Mouse (Mus musculus) v-Abl transformed pro-B cells (cell line): ENCODE results near the gene Dnase1l2.
"Not testable (repeated sequence)": the region's sequence is repeated elsewhere in the genome, so short reads cannot be mapped to it uniquely, and the experiment has no call there.

Source experiments
- in situ Hi-C, 2 experiments: fragments of 400-800 bp; cut with MboI; formaldehyde crosslinking; loops; one replicate each; pipeline ENCODE4 v1.15.1; 2025; ENCODE audit not compliant: unreplicated experiment in 2 of 2

Dnase1l2 gene

DNA sequence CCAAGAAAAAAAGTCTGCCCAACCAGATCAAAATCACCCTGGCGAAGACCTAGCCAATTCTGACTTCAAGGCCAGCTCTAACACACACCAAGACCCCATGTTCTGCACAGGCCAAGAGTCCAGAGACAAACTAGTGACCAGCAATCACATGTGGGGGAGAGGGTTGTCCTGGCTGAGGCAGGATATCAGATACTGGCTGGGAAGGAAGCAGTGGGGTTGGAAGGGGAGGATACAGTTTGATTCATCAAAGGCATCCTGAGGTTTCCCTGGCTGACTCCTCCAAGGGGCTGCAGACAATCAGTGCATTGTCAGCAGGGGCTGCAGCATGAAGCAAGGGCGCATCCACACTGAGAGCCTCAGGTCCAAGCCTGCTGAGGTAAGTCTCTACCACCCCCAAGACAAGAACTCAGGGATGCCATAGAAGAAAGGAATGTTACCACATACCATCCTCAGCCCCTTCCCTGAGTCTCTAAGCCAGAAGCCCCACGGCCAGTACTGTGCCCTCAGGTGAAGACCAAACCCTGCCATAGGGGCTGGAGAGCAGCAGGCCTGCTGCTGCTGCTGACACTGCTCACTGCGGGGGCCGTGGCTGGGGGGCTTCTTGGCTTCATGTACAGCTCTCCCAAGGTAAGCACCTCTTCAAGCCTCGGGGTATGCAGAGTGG is 30.8 kb upstream of the Dnase1l2 start, which contains the start of gene Bricd5:
Gene Bricd5 (plus strand): TSS at position 273 of the 664 bp plus-strand sequence.
- in situ Hi-C loops = no loop called here

DNA sequence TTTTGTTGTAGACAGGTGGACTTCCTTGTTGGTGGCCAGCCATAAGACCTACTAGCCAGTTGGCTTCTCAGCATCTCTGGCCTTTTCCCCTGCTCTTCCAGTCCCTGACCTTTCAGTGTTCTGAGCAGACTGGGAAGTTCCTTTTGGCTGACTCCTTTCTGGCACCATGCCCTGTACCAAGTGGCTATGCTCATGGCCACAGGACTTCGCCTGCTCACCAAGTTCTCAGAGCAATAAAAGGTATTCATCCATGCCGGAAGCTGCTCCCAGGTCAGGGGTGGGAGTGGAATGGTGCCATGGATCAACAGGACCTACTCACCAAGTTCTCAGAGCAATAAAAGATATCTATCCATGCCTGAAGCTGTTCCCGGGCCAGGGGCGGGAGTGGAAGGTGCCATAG is 29.6 kb upstream of the Dnase1l2 start:
- in situ Hi-C loops = no loop called here

DNA sequence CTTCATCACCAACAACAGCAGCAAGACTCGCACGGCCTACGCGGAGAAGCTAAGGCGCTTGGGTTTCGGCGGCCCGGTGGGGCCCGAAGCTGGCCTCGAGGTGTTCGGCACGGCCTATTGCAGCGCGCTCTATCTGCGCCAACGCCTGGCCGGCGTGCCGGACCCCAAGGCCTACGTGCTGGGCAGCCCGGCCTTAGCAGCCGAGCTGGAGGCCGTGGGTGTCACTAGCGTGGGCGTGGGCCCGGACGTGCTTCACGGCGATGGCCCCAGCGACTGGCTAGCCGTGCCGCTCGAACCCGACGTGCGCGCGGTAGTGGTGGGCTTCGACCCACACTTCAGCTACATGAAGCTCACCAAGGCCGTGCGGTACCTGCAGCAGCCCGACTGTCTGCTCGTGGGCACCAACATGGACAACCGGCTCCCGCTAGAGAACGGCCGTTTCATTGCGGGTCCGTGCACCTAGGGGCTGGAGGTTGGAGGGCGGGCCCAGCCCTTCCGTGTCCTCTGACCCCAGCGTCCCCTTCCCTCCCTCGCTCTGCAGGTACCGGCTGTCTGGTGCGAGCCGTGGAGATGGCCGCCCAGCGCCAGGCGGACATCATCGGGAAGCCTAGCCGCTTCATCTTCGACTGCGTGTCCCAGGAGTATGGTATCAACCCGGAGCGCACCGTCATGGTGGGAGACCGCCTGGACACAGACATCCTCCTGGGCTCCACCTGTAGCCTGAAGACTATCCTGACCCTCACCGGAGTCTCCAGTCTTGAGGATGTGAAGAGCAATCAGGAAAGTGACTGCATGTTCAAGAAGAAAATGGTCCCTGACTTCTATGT is 28.0 kb upstream of the Dnase1l2 start:
- in situ Hi-C loops = no loop called here

DNA sequence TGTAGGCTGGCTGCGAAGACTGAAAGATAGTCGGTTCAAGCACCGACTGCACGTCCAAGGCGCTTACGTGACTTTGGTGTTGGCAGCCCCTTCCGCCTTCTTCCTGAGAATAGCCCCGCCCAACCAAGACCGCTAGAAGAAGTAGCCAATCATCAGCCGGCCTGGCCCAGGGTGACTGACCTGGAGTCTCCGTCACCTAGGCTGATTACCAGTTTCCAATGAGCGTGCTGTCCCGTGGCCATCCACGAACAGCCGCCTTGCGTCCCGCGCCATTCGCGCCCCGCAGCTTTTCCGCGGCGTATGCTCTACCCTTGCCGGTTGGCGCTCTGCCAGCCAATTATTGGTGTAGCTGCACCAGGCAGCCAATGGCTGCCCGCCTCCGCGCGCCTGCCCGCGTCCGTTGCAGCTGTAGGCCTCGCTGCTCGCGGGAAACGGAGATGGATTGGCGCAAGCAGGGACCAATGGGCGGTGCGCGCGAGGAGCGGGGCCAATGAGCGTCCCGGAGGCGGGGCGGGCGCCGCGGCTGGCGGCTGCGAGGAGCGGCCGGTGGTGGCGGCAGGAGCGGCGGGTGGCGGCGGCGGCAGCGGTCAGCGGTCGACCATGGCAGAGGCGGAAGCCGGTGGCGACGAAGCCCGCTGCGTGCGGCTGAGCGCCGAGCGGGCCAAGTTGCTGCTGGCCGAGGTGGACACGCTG is 27.2 kb upstream of the Dnase1l2 start, which contains the start of the genes E4f1 and Pgp:
Gene E4f1 (minus strand): TSS at position 404 of the 693 bp plus-strand sequence.
Gene Pgp (plus strand): TSS at position 483 of the 693 bp plus-strand sequence.
- in situ Hi-C loops = no loop called here

DNA sequence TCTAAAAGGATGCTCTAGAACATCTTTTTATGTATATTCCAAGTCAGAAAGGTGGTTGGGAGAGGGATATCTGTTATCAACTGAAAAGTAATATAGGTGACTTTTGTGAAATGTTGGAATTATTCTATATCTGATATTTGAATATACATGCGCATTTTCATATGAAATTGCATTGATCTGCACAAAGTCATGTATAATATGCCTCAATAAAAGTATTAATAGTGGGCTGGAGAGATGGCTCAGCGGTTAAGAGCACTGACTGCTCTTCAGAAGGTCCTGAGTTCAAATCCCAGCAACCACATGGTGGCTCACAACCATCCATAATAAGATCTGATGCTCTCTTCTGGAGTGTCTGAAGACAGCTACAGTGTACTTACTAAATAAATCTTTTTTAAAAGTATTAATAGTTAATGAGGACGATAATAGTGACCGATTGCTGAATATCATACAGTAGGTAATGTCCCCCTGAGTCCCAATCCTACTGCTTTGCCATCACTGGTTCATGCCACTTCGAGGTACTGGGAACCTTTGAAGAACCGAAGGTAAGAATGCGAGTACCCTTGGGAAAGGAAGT is 26.5 kb upstream of the Dnase1l2 start:
- in situ Hi-C loops = no loop called here

DNA sequence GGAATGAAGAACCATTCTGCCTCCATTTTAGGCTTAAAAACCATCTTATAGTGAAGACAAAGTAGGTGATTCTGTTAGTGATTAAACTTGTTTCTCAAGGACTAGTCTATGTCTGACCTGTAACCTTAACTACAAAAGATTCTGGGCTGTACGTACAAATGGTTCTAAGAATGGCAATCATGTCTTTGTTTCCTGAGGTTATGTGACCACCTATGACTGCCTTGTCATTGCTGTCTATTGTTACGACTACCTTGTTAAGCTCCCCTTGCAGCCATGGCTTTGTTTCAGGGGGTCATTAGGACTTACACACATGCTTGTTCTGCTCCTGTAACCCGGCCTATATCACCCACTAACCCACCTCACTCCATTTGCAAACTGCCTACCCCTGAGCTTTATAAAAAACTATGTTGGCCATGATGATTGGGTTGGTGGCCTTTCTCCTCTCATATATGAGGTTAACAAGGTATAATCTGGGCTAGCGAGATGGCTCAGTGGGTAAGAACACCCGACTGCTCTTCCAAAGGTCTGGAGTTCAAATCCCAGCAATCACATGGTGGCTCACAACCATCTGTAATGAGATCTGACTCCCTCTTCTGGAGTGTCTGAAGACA is 25.8 kb upstream of the Dnase1l2 start:
- in situ Hi-C loops = no loop called here

DNA sequence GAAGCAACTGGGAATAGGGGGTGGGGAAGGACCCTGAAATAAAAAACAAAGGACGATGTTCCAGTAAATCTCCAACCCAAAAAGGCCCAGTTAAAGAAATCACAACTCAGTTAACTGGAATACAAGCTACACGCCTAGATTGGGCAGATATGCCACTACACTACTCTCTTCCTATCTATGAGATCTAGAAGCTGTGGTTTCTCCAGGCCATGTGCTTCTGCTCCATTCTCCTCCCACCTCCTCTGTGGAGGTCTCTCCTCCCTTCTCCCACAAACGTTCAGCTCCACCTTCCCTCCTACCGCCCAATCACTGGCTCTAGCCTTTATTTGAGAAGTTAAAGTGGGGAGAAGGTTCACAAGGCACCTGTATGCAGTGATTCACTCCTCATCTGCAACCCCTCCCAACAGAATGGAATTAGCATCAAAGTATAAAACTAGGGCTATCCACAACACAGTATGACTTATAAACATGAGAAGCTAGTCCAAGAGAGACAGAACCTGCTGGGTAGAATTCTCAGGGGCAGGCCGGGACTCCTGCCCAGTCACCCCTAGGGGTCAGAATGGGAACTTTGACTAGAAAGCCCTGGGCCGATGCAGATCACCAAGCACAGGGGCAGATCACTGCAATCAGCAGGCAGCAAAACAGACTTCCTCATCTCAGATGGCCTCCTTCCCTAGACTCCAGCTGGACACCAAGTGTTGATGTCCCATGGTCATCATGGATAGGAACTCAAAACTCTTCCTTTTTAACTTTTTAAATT is 20.6 kb upstream of the Dnase1l2 start:
- in situ Hi-C loops = no loop called here

DNA sequence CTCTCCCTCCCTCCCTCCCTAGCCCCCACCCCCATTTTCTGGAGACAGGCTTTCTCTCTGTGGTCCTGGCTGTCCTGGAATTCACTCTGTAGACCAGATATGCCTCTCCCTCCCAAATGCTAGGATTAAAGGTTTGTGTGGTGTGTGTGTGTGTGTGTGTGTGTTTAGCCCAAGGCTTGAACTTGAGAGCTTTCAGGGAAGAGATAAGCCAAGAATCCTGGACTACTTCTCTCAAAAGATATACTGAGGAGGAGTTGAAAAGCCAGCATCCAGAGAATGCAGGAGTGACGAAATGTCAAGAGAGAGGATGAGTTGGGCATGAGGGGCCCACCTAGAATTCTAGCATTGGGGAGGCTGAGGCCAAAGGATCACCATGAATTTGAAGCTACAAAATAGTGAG is 20.0 kb upstream of the Dnase1l2 start:
- in situ Hi-C loops = no loop called here

DNA sequence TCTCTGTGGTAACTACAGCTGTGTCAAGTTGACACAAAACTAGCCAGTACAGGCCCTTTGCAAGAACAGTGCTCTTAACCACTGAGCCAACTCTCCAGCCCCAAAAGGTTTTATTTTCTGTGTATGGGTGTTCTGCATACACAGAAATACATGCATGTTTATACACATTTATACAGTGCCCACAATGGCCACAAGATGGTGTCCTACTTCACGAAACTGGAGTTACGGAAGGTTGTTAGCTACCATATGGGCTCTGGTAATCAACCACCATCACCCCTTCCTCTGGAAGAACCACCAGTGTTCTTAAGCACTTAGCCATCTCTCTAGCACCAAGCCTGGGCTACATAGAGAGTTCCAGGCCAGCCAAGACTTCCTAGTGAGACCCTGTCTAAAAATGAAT is 18.7 kb upstream of the Dnase1l2 start:
- in situ Hi-C loops = no loop called here

DNA sequence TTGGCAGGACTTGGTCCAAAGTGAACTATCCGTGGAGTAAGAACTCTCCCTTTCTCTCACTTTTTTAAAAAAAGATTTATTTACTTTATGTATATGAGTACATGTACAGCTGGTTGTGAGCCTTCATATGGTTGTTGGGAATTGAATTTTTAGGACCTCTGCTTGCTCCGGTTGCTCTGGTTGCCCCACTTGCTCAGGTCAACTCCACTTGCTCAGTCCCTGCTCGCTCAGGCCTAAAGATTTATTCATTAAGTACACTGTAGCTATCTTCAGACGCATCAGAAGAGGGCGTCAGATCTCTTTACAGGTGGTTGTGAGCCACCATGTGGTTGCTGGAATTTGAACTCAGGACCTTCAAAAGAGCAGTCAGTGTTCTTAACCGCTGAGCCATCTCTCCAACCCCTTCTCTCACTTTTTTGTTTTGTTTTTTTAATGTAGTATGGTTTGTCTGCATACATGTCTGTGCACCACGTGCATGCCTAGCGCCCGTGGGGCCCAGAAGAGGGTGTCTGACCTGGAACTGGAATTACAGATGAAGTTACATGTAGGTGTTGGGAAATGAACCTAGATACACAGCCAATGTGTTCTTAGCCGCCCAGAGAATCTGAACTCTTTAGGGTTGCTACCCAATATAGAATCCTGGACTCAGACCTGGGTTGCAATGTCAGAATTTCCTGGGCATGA is 12.8 kb upstream of the Dnase1l2 start:
- in situ Hi-C loops = not testable (repeated sequence)

DNA sequence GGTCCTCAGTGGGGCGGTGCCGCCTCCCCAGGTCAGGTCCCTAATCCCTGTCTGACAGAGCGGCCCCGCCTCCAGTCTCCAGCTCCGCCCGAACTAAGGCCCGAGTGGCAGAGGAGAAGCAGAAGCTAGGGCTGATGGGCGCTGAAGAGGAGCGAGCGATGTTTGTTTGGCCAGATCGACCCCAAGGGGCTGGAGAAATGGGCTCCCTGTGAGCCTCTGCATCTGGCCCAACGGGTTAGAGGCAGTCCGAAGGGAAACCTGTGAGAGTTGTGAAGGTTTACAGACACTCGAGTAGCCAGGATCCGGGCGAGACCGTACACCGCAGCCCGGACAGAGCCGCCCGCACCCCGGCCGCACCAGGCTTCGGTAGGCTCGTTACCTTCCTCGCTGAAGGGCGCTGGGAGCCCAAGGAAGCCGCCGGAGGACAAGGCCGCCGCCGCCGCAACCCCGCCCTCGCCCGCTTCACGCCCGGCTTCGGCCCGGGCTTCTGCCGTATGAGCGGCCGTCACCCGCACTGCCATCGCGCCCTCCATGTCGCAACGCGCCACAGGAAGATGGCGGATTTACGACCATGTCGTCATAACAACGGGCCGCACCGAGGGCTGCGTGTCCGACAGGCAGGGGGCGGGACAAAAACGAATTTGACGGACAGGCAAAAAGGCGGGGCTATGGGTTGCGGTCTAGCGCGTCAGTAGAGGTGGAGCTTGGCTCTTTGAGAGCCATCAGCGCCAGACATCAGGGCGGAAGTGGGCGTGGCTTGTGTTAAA is 12.0 kb upstream of the Dnase1l2 start:
- in situ Hi-C loops = no loop called here

DNA sequence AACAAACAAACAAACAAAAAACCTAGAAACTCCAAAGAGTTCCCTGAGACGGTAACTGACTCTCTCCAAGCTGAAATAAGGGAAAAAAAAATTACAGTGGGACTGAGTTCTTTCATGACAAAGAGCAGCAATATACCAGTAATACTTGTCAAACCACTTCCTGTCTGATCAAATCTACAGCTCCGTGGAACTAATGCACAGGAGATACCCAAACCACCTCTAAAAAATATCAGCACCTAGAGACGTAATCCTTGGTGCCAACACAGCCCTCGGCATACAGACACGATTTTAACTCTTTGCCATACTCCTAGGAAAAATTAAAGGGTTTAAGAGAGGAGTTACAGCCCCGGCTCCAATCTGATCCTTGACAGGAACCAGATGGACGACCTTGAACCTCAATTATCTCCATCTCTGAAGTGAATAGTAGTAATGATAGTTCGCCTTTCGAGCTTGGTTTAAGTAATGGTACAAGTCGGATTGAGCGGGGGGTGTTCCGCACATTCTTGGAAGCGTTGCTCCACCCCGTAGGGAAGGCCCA is 11.4 kb upstream of the Dnase1l2 start:
- in situ Hi-C loops = no loop called here

DNA sequence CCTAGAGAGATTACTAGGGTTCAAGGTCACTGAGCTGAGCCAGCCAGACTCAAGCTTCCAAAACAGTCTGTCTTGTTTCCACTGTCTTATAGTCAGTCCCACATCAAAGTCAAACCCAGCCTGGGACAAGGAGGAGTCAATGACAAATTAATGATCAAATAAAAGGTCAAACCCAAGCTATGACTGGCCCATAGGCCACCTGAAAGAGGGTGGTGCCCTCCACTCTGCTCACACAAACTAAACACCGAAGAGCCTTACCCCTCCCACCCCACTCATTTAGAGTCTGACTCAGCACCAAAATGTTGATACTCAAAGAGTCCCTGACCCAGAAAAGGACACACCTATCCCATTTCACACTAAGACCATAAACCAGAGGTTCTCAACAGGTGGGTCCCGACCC is 10.5 kb upstream of the Dnase1l2 start:
- in situ Hi-C loops = no loop called here

DNA sequence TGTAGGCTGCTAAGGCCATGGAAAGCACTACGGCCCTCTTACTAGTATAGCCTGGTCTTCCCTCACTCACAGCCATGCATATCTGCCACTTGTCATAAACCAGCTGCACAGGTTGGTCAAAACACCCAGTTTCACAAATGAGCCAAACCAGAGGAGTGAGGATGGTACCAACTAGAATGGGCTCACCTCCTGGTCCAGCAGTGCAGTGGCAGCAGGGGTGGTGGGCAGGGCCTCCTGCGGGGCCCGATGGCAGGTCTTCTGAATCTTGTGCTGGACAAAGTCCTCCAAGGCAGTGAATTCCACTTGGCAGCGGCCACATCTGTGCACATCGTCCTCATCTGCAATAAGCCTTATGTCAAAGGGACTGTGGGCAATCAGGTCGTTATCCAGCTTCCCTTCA is 8.3 kb upstream of the Dnase1l2 start:
- in situ Hi-C loops = no loop called here

DNA sequence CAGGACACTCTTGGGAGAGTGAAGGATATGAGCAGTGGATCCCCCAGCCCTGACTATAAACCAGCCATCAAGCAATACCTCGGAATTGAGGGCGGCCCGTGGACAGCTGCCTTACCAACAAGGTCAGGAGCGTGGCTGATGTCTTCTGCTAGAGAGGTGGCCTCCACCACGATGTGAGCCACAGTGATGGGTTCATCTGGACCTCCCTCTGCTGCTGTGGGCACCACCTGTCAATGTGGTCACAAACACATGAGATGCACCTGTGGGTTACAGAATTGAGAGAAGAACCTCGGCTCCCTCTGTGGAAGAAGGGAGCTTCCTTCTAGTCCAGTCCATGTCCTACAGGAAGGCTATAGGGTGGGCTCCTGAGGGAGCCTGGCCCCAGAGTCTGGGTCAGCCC is 6.6 kb upstream of the Dnase1l2 start:
- in situ Hi-C loops = no loop called here

DNA sequence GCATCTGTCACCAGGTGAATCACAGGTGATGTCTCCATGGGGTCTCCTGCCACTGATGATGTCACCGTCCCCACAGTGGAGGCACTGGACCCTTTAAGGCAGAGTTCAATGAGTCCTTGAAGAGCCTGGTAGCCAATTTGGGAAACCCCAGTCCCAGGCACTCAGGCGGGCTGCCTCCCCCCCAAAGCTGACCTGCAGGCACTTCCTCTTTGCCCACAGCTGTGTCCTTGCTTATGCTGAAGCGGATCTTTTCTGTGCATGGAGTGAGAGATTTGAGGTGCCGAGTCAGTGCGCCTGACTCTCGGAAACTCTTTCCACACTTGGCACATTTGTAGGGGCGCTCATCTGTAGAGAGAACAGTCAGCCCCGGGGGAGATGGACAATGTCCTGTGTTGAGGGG is 3.7 kb upstream of the Dnase1l2 start:
- in situ Hi-C loops = no loop called here

DNA sequence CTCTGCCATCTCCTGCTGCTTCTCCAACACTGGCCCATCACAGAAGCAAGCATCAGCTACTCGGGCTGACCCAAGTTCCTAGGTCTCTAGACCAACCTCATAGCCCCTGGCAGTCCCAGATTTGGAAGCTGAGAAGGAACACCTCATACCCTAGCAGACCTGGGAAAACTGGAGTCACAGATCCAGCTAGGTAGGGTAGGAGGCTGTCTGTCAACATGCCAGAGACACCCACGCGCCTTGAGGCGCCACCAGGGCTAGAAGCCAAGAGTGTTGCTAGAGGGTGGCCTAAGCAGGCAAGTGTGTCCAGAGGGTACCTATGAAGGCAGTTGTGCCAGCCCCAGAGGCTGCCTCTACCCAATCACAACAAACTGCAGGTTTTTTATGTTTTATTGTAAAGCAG is 504 bp upstream of the Dnase1l2 start:
- in situ Hi-C loops = loop anchor here in 1 of 2 experiments (5.0 kb wide), 1 partner anchor 271 kb away; no protein-coding TSS in a partner anchor

DNA sequence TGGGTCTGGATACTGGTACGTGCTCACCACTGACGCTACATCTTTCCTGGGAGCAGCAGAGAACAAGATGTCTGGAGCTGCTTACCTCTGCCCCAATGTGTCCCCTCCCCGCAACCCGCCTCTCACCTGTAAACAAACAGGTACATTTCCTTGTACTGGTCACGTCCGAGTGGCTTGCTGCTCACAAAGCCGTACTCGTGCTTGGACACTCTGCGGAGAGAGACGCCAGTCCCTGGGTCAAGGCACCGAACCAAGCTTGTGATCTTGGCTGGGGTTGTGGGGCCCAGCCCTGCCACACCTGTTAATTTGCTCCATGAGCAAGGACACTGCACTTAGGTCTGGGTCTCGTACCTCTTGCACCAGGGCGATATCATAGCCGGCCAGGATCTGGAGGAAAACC is 798 bp downstream of the Dnase1l2 start:
- in situ Hi-C loops = loop anchor here in 1 of 2 experiments (5.0 kb wide), 1 partner anchor 270 kb away; no protein-coding TSS in a partner anchor
